Mouse (Mus musculus): Measurements from ENCODE around the gene Rad51b. TPM values are rescaled to one million over a fixed set of nuclear protein-coding genes. Genes with fewer than 3 reads are reported as not detected.

Rad51b gene
- polyA plus RNA-seq, 1 experiment, result 13.8 TPM

GRCm38 (mm10) chr12:79771194-79771593, 474.1 kb downstream of the Rad51b start:
- Histone ChIP-seq H3K4me1 (ENCODE audit: control insufficient read depth, insufficient read depth, low read length) (no peaks in the 10 kb centered on the region), H3K4me3 (ENCODE audit: low read depth, low read length) (no peak overlapping the region), H3K27me3 (ENCODE audit: control insufficient read depth, insufficient read depth, low read length, poor library complexity, severe bottlenecking) (no peaks in the 10 kb centered on the region), H3K9ac (ENCODE audit: low read depth, poor library complexity, severe bottlenecking) (no peak overlapping the region), H3K36me3 (ENCODE audit: control insufficient read depth, insufficient read depth, low read length, poor library complexity, severe bottlenecking) (no peaks in the 10 kb centered on the region), H3K27ac (ENCODE audit: insufficient read depth, low read length) (no peak overlapping the region), H3K9me3 (replicated peaks; ENCODE audit: control insufficient read depth, insufficient read depth, low read length, poor library complexity, severe bottlenecking) (no peaks in the 10 kb centered on the region)
- TF ChIP-seq EP300 (IDR thresholded peaks at IDR 0.05; ENCODE audit: insufficient read depth, low read depth, low read length) (no peak), POLR2A (IDR thresholded peaks at IDR 0.05; ENCODE audit: insufficient read depth, low read length) (no peak), CTCF (IDR thresholded peaks at IDR 0.05; ENCODE audit: low read depth, low read length) (no peak)

- no peaks in the 10 kb centered on the region for H3K27me3 ChIP-seq (ENCODE audit: control insufficient read depth, insufficient read depth, low read length, poor library complexity, severe bottlenecking)
- H3K4me1 ChIP-seq (ENCODE audit: control insufficient read depth, insufficient read depth, low read length), result no peaks in the 10 kb centered on the region
- TF ChIP-seq EP300 (IDR thresholded peaks at IDR 0.05; ENCODE audit: insufficient read depth, low read depth, low read length) (no peak), POLR2A (IDR thresholded peaks at IDR 0.05; ENCODE audit: insufficient read depth, low read length) (no peak)
- no peak overlapping the region for H3K9ac ChIP-seq (ENCODE audit: low read depth, poor library complexity, severe bottlenecking)
- no peaks in the 10 kb centered on the region for H3K36me3 ChIP-seq (ENCODE audit: control insufficient read depth, insufficient read depth, low read length, poor library complexity, severe bottlenecking)
- H3K27ac ChIP-seq (ENCODE audit: insufficient read depth, low read length), result no peak overlapping the region
- no peaks in the 10 kb centered on the region for H3K9me3 ChIP-seq (replicated peaks; ENCODE audit: control insufficient read depth, insufficient read depth, low read length, poor library complexity, severe bottlenecking)
- no peak overlapping the region for H3K4me3 ChIP-seq (ENCODE audit: low read depth, low read length)
Observed at GRCm38 (mm10) chr12:79771741-79772140, 474.7 kb downstream of the Rad51b start.

GRCm38 (mm10) chr12:79773246-79773645, 476.2 kb downstream of the Rad51b start:
- TF ChIP-seq CTCF (IDR thresholded peaks at IDR 0.05; ENCODE audit: low read depth, low read length) (no peak), POLR2A (IDR thresholded peaks at IDR 0.05; ENCODE audit: insufficient read depth, low read length) (no peak), EP300 (IDR thresholded peaks at IDR 0.05; ENCODE audit: insufficient read depth, low read depth, low read length) (no peak)
- Histone ChIP-seq H3K27ac (ENCODE audit: insufficient read depth, low read length) (no peak overlapping the region), H3K27me3 (ENCODE audit: control insufficient read depth, insufficient read depth, low read length, poor library complexity, severe bottlenecking) (no peaks in the 10 kb centered on the region)

GRCm38 (mm10) chr12:79774571-79774970, 477.5 kb downstream of the Rad51b start:
- Histone ChIP-seq H3K9ac (ENCODE audit: low read depth, poor library complexity, severe bottlenecking) (no peak overlapping the region), H3K4me3 (ENCODE audit: low read depth, low read length) (no peak overlapping the region), H3K36me3 (ENCODE audit: control insufficient read depth, insufficient read depth, low read length, poor library complexity, severe bottlenecking) (no peaks in the 10 kb centered on the region), H3K9me3 (replicated peaks; ENCODE audit: control insufficient read depth, insufficient read depth, low read length, poor library complexity, severe bottlenecking) (no peaks in the 10 kb centered on the region), H3K4me1 (ENCODE audit: control insufficient read depth, insufficient read depth, low read length) (no peaks in the 10 kb centered on the region), H3K27ac (ENCODE audit: insufficient read depth, low read length) (no peak overlapping the region), H3K27me3 (ENCODE audit: control insufficient read depth, insufficient read depth, low read length, poor library complexity, severe bottlenecking) (no peaks in the 10 kb centered on the region)
- TF ChIP-seq EP300 (IDR thresholded peaks at IDR 0.05; ENCODE audit: insufficient read depth, low read depth, low read length), result no peak
- TF ChIP-seq CTCF (IDR thresholded peaks at IDR 0.05; ENCODE audit: low read depth, low read length), result no peak
- no peak for TF ChIP-seq POLR2A (IDR thresholded peaks at IDR 0.05; ENCODE audit: insufficient read depth, low read length)

More at GRCm38 (mm10) chr12:79773246-79773645, 476.2 kb downstream of the Rad51b start:
- no peak overlapping the region for H3K9ac ChIP-seq (ENCODE audit: low read depth, poor library complexity, severe bottlenecking)
- no peaks in the 10 kb centered on the region for H3K36me3 ChIP-seq (ENCODE audit: control insufficient read depth, insufficient read depth, low read length, poor library complexity, severe bottlenecking)
- H3K4me1 ChIP-seq (ENCODE audit: control insufficient read depth, insufficient read depth, low read length), result no peaks in the 10 kb centered on the region
- H3K4me3 ChIP-seq (ENCODE audit: low read depth, low read length), result no peak overlapping the region
- H3K9me3 ChIP-seq (replicated peaks; ENCODE audit: control insufficient read depth, insufficient read depth, low read length, poor library complexity, severe bottlenecking), result no peaks in the 10 kb centered on the region

- no peak for TF ChIP-seq EP300 (IDR thresholded peaks at IDR 0.05; ENCODE audit: insufficient read depth, low read depth, low read length)
- TF ChIP-seq POLR2A (IDR thresholded peaks at IDR 0.05; ENCODE audit: insufficient read depth, low read length), result no peak
- no peak for TF ChIP-seq CTCF (IDR thresholded peaks at IDR 0.05; ENCODE audit: low read depth, low read length)
- Histone ChIP-seq H3K36me3 (ENCODE audit: control insufficient read depth, insufficient read depth, low read length, poor library complexity, severe bottlenecking) (no peaks in the 10 kb centered on the region), H3K9me3 (replicated peaks; ENCODE audit: control insufficient read depth, insufficient read depth, low read length, poor library complexity, severe bottlenecking) (peaks cover 4% of the 10 kb centered on the region), H3K4me1 (ENCODE audit: control insufficient read depth, insufficient read depth, low read length) (no peaks in the 10 kb centered on the region), H3K9ac (ENCODE audit: low read depth, poor library complexity, severe bottlenecking) (no peak overlapping the region), H3K4me3 (ENCODE audit: low read depth, low read length) (no peak overlapping the region), H3K27ac (ENCODE audit: insufficient read depth, low read length) (no peak overlapping the region), H3K27me3 (ENCODE audit: control insufficient read depth, insufficient read depth, low read length, poor library complexity, severe bottlenecking) (no peaks in the 10 kb centered on the region)
Observed at GRCm38 (mm10) chr12:79776828-79777227, 479.7 kb downstream of the Rad51b start.

GRCm38 (mm10) chr12:79780745-79781144, 483.7 kb downstream of the Rad51b start:
- Histone ChIP-seq H3K9me3 (replicated peaks; ENCODE audit: control insufficient read depth, insufficient read depth, low read length, poor library complexity, severe bottlenecking) (peaks cover 4% of the 10 kb centered on the region), H3K4me1 (ENCODE audit: control insufficient read depth, insufficient read depth, low read length) (no peaks in the 10 kb centered on the region), H3K36me3 (ENCODE audit: control insufficient read depth, insufficient read depth, low read length, poor library complexity, severe bottlenecking) (no peaks in the 10 kb centered on the region), H3K9ac (ENCODE audit: low read depth, poor library complexity, severe bottlenecking) (no peak overlapping the region), H3K4me3 (ENCODE audit: low read depth, low read length) (no peak overlapping the region), H3K27me3 (ENCODE audit: control insufficient read depth, insufficient read depth, low read length, poor library complexity, severe bottlenecking) (no peaks in the 10 kb centered on the region), H3K27ac (ENCODE audit: insufficient read depth, low read length) (no peak overlapping the region)
- TF ChIP-seq EP300 (IDR thresholded peaks at IDR 0.05; ENCODE audit: insufficient read depth, low read depth, low read length) (no peak), CTCF (IDR thresholded peaks at IDR 0.05; ENCODE audit: low read depth, low read length) (no peak), POLR2A (IDR thresholded peaks at IDR 0.05; ENCODE audit: insufficient read depth, low read length) (no peak)
